Mouse (Mus musculus) hindbrain, postnatal 0 days (tissue): ENCODE measurements at regions not wholly inside any gene's neighbourhood (a gene's known extent, or its start where the extent isn't known, plus 50 kb on each side); places are given as distances from the start of the nearest gene placed in this dataset.
A peak's percentile ranks its signal among the peaks of the same experiment; 100 is the strongest.

Experiments
- ATAC-seq: fragments of 200-750 bp; cut with Nextera tagmentation; 2 replicates; pipeline ENCODE4 v1.8.0; 2017; ENCODE audit warnings: mild to moderate bottlenecking, moderate TSS enrichment, moderate library complexity
- DNase-seq: peaks from one replicate; pipeline ENCODE4 v3.0.0-alpha.2; 2015; ENCODE audit warnings: low spot score
- H3K27ac ChIP-seq: fragments of 300-500 bp; sonication (generic); 2 replicates; pipeline ENCODE4 v1.5.1; 2014; ENCODE audit warnings: mild to moderate bottlenecking
- H3K27me3 ChIP-seq: fragments of 300-500 bp; sonication (generic); 2 replicates; pipeline ENCODE4 v1.6.1; 2014; ENCODE audit warnings: low read length, mixed read lengths; ENCODE audit not compliant: insufficient read depth
- H3K36me3 ChIP-seq: fragments of 300-500 bp; sonication (generic); 2 replicates; pipeline ENCODE4 v1.6.1; 2014; ENCODE audit warnings: low read length, mixed read lengths; ENCODE audit not compliant: insufficient read depth
- H3K4me1 ChIP-seq: fragments of 300-500 bp; sonication (generic); 2 replicates; pipeline ENCODE4 v1.6.1; 2014; ENCODE audit warnings: antibody characterized with exemption, low read length, mixed read lengths; ENCODE audit not compliant: insufficient read depth
- H3K4me2 ChIP-seq: fragments of 300-500 bp; sonication (generic); 2 replicates; pipeline ENCODE4 v1.6.1; 2014; ENCODE audit warnings: low read depth, mild to moderate bottlenecking, low read length, moderate library complexity, mixed read lengths
- H3K4me3 ChIP-seq: fragments of 300-500 bp; sonication (generic); 2 replicates; pipeline ENCODE4 v1.5.1; 2014; ENCODE audit warnings: low read length
- H3K9ac ChIP-seq: fragments of 300-500 bp; sonication (generic); replicated peaks from 2 replicates; pipeline ENCODE4 v1.6.1; 2014; ENCODE audit warnings: mild to moderate bottlenecking, low read length, moderate library complexity, mixed read lengths
- H3K9me3 ChIP-seq: fragments of 300-500 bp; sonication (generic); 2 replicates; pipeline ENCODE4 v1.6.1; 2016; ENCODE audit warnings: low read length, mixed read lengths
- CTCF ChIP-seq: IDR thresholded peaks from 2 replicates; pipeline ENCODE4 v1.5.1; 2016; ENCODE audit warnings: antibody characterized with exemption, control low read depth, low read depth
- WGBS: fragments of 180-500 bp; shearing (Covaris S2); extraction: QIAGEN DNeasy Blood & Tissue Kit; methylation state at CpG from one replicate; pipeline ENCODE4 v1.1.7; 2014; 5-methylcytosine and 5-hydroxymethylcytosine counted together

DNA sequence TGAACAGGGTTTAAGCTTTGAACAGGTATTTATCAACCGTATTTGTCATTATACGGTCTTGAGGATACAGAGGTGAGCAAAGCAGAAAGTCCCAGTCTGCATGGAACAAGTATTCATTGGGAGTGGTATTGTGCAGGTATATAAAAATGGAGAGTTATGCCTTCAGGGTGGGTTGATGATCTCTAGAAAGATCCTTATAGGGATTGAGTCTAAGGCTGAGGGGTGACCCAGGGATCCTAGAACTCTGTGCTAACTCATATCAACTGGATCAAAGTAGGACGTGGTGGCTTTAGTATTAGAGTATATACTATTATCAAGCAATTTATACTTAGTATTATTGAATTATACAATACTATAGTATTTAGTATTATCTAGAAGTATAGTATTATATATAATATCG, 82.9 kb upstream of the Xcl1 start:
- DNase-seq (no peak), ATAC-seq (peak; percentile 3; the same call in 1 of the 2 replicates)
- Histone ChIP-seq H3K4me2 (peak overlapping the region; percentile 54), H3K27ac (0 out of 2 replicates have a peak overlapping the region, but pooled peaks have one; percentile 32), H3K27me3 (no peaks in the 10 kb centered on the region), H3K4me1 (peaks cover 8% of the 10 kb centered on the region), H3K9me3 (no peaks in the 10 kb centered on the region), H3K4me3 (no peak overlapping the region), H3K36me3 (no peaks in the 10 kb centered on the region), H3K9ac (no peak overlapping the region)
- WGBS, result 81% methylated on average over 4 of the region's 4 CpGs
- no peak for TF ChIP-seq CTCF

DNA sequence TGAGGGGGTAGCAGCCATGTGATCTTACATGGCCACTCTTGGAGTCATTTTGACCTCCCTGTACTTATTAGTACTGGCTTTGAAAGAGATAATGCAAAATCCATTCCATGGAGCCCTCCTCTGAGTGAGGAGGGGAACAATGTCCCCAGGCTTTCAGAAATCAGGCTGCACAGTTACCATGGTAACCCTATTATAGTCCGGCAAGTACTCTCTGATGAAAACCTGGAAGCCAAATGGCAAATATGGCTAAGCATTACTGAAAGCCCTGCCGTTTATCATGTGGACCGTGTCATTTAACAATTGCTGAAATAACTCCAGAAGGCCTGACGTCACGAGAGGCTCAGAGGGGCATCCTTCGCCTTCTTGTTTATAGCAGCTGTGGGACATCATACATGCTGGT, 82.5 kb upstream of the Xcl1 start:
- WGBS, result 24% methylated on average over 6 of the region's 6 CpGs
- TF ChIP-seq CTCF, result no peak
- H3K9ac ChIP-seq, result no peak overlapping the region
- DNase-seq (peak; percentile 65), ATAC-seq (peak; percentile 48)
- no peaks in the 10 kb centered on the region for H3K27me3 ChIP-seq
- no peak overlapping the region for H3K4me2 ChIP-seq
- no peak overlapping the region for H3K4me3 ChIP-seq
- H3K4me1 ChIP-seq, result peaks cover 8% of the 10 kb centered on the region
- H3K9me3 ChIP-seq, result no peaks in the 10 kb centered on the region
- no peaks in the 10 kb centered on the region for H3K36me3 ChIP-seq
- H3K27ac ChIP-seq, result 0 out of 2 replicates have a peak overlapping the region, but pooled peaks have one; percentile 32

DNA sequence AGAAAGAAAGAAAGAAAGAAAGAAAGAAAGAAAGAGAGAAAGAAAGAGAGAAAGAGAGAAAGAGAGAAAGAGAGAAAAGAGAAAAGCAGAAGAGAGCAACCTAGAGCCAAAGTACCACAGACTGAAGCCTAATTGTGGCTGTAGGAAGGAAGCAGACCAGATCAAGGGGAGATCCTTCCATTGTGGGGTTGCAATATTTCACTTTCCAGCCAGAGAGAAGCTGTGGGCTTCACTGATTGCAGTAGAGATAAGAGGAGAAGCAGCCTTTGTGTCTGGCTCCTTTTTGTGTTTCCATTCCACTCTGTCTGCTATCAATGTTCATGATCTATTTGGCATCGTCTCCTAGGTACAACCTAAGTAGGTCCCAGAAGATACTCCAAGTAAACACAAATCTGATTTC, 79.0 kb upstream of the Xcl1 start:
- no peak overlapping the region for H3K4me2 ChIP-seq
- H3K36me3 ChIP-seq, result no peaks in the 10 kb centered on the region
- ATAC-seq, result no peak
- no peaks in the 10 kb centered on the region for H3K9me3 ChIP-seq
- H3K27ac ChIP-seq, result no peak overlapping the region
- 83% methylated on average over 1 of the region's 1 CpGs for WGBS
- H3K27me3 ChIP-seq, result no peaks in the 10 kb centered on the region
- no peak overlapping the region for H3K9ac ChIP-seq
- TF ChIP-seq CTCF, result no peak
- no peak for DNase-seq
- peaks cover 8% of the 10 kb centered on the region for H3K4me1 ChIP-seq
- no peak overlapping the region for H3K4me3 ChIP-seq

DNA sequence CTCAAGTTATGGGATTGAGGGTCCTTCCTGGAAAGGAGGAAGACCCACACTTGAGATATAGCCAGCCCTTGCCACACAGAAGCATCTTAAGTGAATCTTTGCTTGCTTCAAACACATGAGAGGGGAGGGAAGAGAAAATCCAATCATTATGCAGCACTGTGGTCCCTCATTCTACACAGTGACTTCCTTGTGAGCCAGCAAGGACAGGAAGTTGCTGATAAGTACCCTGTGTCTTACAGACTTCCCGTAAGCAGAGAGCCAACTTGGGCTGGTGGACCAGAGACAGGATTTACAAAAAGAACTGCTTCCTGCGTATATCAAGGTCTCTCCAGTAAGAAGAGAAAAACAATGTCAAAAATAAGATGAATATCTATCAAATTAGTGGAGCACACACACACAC, 78.1 kb upstream of the Xcl1 start:
- no peak overlapping the region for H3K9ac ChIP-seq
- H3K4me2 ChIP-seq, result no peak overlapping the region
- TF ChIP-seq CTCF, result no peak
- whole genome bisulfite sequencing, result 88% methylated on average over 2 of the region's 2 CpGs
- H3K27ac ChIP-seq, result no peak overlapping the region
- no peaks in the 10 kb centered on the region for H3K27me3 ChIP-seq
- ATAC-seq, result no peak
- H3K4me3 ChIP-seq, result no peak overlapping the region
- peaks cover 6% of the 10 kb centered on the region for H3K4me1 ChIP-seq
- no peaks in the 10 kb centered on the region for H3K36me3 ChIP-seq
- H3K9me3 ChIP-seq, result no peaks in the 10 kb centered on the region
- DNase-seq, result no peak

DNA sequence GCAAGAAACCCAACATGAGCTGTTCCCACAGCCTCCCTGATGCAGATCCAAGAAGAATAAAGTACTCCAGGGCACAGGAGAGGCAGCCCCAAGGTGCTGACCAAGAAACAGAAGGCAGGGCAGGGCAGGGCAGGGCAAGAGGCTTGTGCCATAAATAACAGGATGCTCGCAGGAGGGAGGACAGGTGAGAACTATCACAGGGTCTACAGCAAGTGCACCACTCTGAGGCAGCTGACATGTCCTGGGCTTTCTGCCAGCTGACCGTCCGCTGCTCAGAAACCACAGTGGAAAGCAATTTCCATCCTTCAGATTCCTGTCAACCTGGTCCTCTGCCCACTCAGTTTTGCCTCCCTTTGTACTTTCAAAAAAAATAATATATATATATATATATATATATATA, 77.0 kb upstream of the Xcl1 start:
- Histone ChIP-seq H3K27ac (no peak overlapping the region), H3K9me3 (no peaks in the 10 kb centered on the region), H3K36me3 (no peaks in the 10 kb centered on the region), H3K27me3 (no peaks in the 10 kb centered on the region), H3K4me1 (no peaks in the 10 kb centered on the region), H3K4me2 (no peak overlapping the region), H3K4me3 (no peak overlapping the region), H3K9ac (no peak overlapping the region)
- WGBS, result 57% methylated on average over 3 of the region's 3 CpGs
- TF ChIP-seq CTCF, result no peak
- DNase-seq (peak; percentile 40), ATAC-seq (no peak)

DNA sequence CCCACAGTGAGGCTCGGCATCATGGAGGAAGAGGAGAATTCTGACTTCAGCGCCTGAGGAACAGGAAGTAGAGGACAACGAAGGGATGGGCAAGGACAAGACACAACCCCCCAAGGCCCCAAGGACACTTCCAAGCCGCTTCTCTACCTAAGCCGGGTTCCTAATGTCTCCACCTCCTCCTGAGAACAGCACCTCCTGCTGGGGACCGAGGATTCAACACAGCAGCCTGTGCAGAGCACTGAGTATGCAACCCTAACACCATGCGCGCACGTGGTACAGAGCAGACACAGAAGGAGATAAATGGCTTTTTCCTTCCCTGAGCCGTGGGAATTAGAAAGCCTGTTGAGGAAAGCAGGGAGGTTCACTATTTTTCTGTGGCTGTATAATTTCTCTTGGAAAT, 64.2 kb upstream of the Xcl1 start:
- Histone ChIP-seq H3K4me3 (no peak overlapping the region), H3K27me3 (no peaks in the 10 kb centered on the region), H3K36me3 (no peaks in the 10 kb centered on the region), H3K9me3 (no peaks in the 10 kb centered on the region), H3K4me2 (no peak overlapping the region), H3K9ac (no peak overlapping the region), H3K4me1 (no peaks in the 10 kb centered on the region), H3K27ac (no peak overlapping the region)
- TF ChIP-seq CTCF, result peak; percentile 35
- 67% methylated on average over 10 of the region's 10 CpGs for WGBS
- ATAC-seq (0 out of 2 replicates have a peak, but pooled peaks have one; percentile 58), DNase-seq (no peak)

DNA sequence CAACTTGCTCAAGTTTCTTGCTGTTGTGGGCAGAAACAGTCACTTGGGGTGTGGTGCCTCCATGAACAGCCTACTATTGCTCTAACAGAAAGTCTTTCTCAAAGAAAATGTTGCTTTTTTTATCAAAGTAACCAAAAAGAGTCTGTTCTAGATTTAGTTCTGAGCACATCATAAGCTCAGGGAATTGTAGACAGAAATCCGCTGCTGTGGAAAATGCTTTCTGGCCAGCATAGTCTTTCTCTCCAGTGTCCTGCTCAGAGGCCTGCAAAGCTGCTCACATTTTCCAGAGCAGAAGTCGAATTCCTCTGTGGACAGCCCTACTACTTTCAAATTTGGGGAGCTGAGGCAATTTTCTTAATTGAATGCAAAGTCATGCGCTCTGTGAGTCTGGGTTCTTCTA, 63.3 kb upstream of the Xcl1 start:
- WGBS, result 83% methylated on average over 3 of the region's 3 CpGs
- DNase-seq (no peak), ATAC-seq (no peak)
- Histone ChIP-seq H3K27me3 (no peaks in the 10 kb centered on the region), H3K4me1 (no peaks in the 10 kb centered on the region), H3K27ac (no peak overlapping the region), H3K9ac (no peak overlapping the region), H3K4me3 (no peak overlapping the region), H3K9me3 (no peaks in the 10 kb centered on the region), H3K36me3 (no peaks in the 10 kb centered on the region), H3K4me2 (no peak overlapping the region)
- TF ChIP-seq CTCF, result no peak
